Mouse (Mus musculus) stomach, embryonic 16.5 days (tissue): ENCODE results near the gene Olfr114. TPM values are rescaled to one million over a fixed set of nuclear protein-coding genes. Genes with fewer than 3 reads are reported as not detected.

Source experiments
- polyA plus RNA-seq: library from polyadenylated mRNA; unstranded; fragments of >200 nt; fragmentation: Nextera tagmentation; extraction: Ambion mirVana; gene quantifications from 2 replicates; pipeline ENCODE4 v1.2.1, GENCODE M21; 2015

Olfr114 gene
- polyA plus RNA-seq, 1 experiment from 2014 or later, result not detected

Other genes with a start within 250 kb of the Olfr114 start
- not detected in 2 replicates for gene Olfr104-ps, start 233.2 kb downstream of the Olfr114 start, polyA plus RNA-seq
- not detected in 2 replicates for gene Olfr105-ps, start 213.7 kb downstream of the Olfr114 start, polyA plus RNA-seq
- not detected in 2 replicates for gene Olfr106-ps, start 202.3 kb downstream of the Olfr114 start, polyA plus RNA-seq
- not detected in 2 replicates for gene Olfr107, start 193.5 kb downstream of the Olfr114 start, polyA plus RNA-seq
- gene Olfr108, start 147.3 kb downstream of the Olfr114 start, polyA plus RNA-seq, result not detected in 2 replicates
- gene Olfr109, start 133.8 kb downstream of the Olfr114 start, polyA plus RNA-seq, result not detected in 2 replicates
- gene H2-M2, start 109.2 kb downstream of the Olfr114 start, polyA plus RNA-seq, result not detected in 2 replicates
- gene Olfr110, start 100.3 kb downstream of the Olfr114 start, polyA plus RNA-seq, result not detected in 2 replicates
- gene Olfr111, start 84.7 kb downstream of the Olfr114 start, polyA plus RNA-seq, result not detected in 2 replicates
- gene Olfr112, start 23.3 kb downstream of the Olfr114 start, polyA plus RNA-seq, result not detected in 2 replicates
- gene Olfr113, start 15.1 kb downstream of the Olfr114 start, polyA plus RNA-seq, result not detected in 2 replicates
- gene Olfr115, start 34.4 kb upstream of the Olfr114 start, polyA plus RNA-seq, result not detected in 2 replicates
- not detected in 2 replicates for gene Olfr116, start 34.5 kb upstream of the Olfr114 start, polyA plus RNA-seq
- not detected in 2 replicates for gene Olfr117, start 71.0 kb upstream of the Olfr114 start, polyA plus RNA-seq
- gene Olfr118, start 74.2 kb upstream of the Olfr114 start, polyA plus RNA-seq, result not detected in 2 replicates
- not detected in 2 replicates for gene Olfr119, start 103.8 kb upstream of the Olfr114 start, polyA plus RNA-seq
- gene Olfr120, start 129.1 kb upstream of the Olfr114 start, polyA plus RNA-seq, result not detected in 2 replicates
- not detected in 2 replicates for gene Olfr121, start 156.1 kb upstream of the Olfr114 start, polyA plus RNA-seq
- not detected in 2 replicates for gene Olfr122, start 175.9 kb upstream of the Olfr114 start, polyA plus RNA-seq
- not detected in 2 replicates for gene Olfr123, start 200.8 kb upstream of the Olfr114 start, polyA plus RNA-seq
- not detected in 2 replicates for gene Olfr124, start 207.1 kb upstream of the Olfr114 start, polyA plus RNA-seq
- gene Olfr125, start 240.2 kb upstream of the Olfr114 start, polyA plus RNA-seq, result not detected in 2 replicates